Mouse (Mus musculus) kidney, adult 2 months (tissue): ENCODE measurements at regions not wholly inside any gene's neighbourhood (a gene's known extent, or its start where the extent isn't known, plus 50 kb on each side); places are given as distances from the start of the nearest gene placed in this dataset.

Experiments used
- CTCF ChIP-seq: fragments of 200-500 bp; conservative IDR thresholded peaks from 2 replicates; pipeline ENCODE4 v1.5.1; 2011; ENCODE audit warnings: low read depth, mild to moderate bottlenecking, control low read depth, low read length, moderate library complexity, mixed read lengths; ENCODE audit not compliant: insufficient read depth, insufficient read length
- POLR2A ChIP-seq: fragments of 200-500 bp; IDR thresholded peaks from one replicate; pipeline ENCODE4 v1.6.1; 2011; ENCODE audit warnings: low read depth, low read length, control low read depth

DNA sequence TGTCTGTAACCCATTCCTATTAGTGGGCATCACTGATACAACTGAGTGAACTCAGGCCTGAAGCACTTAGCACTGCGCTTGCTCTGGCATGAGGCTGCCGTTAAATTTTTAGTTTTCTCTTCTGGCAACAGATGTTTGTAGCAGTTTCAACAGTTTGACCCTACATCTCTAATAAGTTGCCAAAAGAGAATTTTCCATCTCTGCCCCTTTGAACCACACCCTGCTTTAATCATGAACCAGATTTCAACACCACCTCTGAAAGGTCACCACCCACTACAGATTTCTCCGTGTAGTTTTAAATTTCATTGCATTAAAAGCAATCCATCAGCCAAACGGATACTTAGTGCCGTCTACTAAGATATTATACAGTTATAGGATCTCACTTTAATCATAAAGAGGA lies 114.5 kb upstream of the Gorab start:
- no peak for TF ChIP-seq CTCF
- TF ChIP-seq POLR2A, result no peak
